Mouse (Mus musculus): ENCODE measurements at regions not wholly inside any gene's neighbourhood (a gene's known extent, or its start where the extent isn't known, plus 50 kb on each side); places are given as distances from the start of the nearest gene placed in this dataset.

GRCm38 (mm10) chr16:93294430-93294829, 309.4 kb downstream of the Setd4 start:
- no peak for TF ChIP-seq MAFK (IDR thresholded peaks at IDR 0.05; ENCODE audit: insufficient read depth, low read depth, low read length)
- no peak for TF ChIP-seq HCFC1 (IDR thresholded peaks at IDR 0.05; ENCODE audit: borderline replicate concordance, insufficient read depth, low read length)
- TF ChIP-seq CHD2 (IDR thresholded peaks at IDR 0.05; ENCODE audit: low read depth, low read length), result no peak
